Mouse (Mus musculus) urinary bladder, adult 2 months (tissue): ENCODE measurements around the gene Hoxb8. TPM values are rescaled to one million over a fixed set of nuclear protein-coding genes. Genes with fewer than 3 reads are reported as not detected.

Experiments used
- DNase-seq: peaks from one replicate; pipeline ENCODE4 v3.0.0; 2022; ENCODE audit warnings: low spot score
- polyA plus RNA-seq: library from polyadenylated mRNA; depleted of rRNA; stranded (reverse); fragments of >200 nt; gene quantifications from 2 replicates; pipeline ENCODE4 v1.2.3, GENCODE M21; 2012; rRNA removed

The Hoxb8 gene
- polyA plus RNA-seq, 1 experiment = 12.0 TPM

- DNase-seq = no peak
Measured at GRCm38 (mm10) chr11:96333241-96334001, 51.7 kb downstream of the Hoxb8 start.

- DNase-seq = no peak
Measured at GRCm38 (mm10) chr11:96334002-96334364, 52.3 kb downstream of the Hoxb8 start.

Other genes with a start within 250 kb of the Hoxb8 start
- 50.3 and 53.7 TPM in 2 replicates for gene Snf8, start 247.0 kb upstream of the Hoxb8 start, polyA plus RNA-seq
- gene Ube2z, start 216.5 kb upstream of the Hoxb8 start, polyA plus RNA-seq = 56.8 and 65.1 TPM in 2 replicates
- gene Atp5g1, start 206.2 kb upstream of the Hoxb8 start, polyA plus RNA-seq = 217 and 242 TPM in 2 replicates
- gene Calcoco2, start 169.9 kb upstream of the Hoxb8 start, polyA plus RNA-seq = 0.03 TPM in 1 of 2 replicates, not detected in the other
- gene Ttll6, start 148.1 kb upstream of the Hoxb8 start, polyA plus RNA-seq = 0.04 TPM in 2 replicates
- 1.5 and 1.7 TPM in 2 replicates for gene Hoxb13, start 87.6 kb upstream of the Hoxb8 start, polyA plus RNA-seq
- gene Hoxb9, start 10.4 kb upstream of the Hoxb8 start, polyA plus RNA-seq = 2.7 and 3.2 TPM in 2 replicates
- 9.5 and 9.6 TPM in 2 replicates for gene Hoxb7, start 4.7 kb downstream of the Hoxb8 start, polyA plus RNA-seq
- gene Hoxb6, start 10.6 kb downstream of the Hoxb8 start, polyA plus RNA-seq = 12.9 and 13.7 TPM in 2 replicates
- gene Hoxb5, start 21.4 kb downstream of the Hoxb8 start, polyA plus RNA-seq = 5.8 and 7.4 TPM in 2 replicates
- 6.8 and 7.6 TPM in 2 replicates for gene Hoxb4, start 36.4 kb downstream of the Hoxb8 start, polyA plus RNA-seq
- 11.4 and 11.8 TPM in 2 replicates for gene Hoxb3, start 41.4 kb downstream of the Hoxb8 start, polyA plus RNA-seq
- gene Hoxb2, start 68.6 kb downstream of the Hoxb8 start, polyA plus RNA-seq = 14.3 and 18.1 TPM in 2 replicates
- gene Hoxb1, start 83.8 kb downstream of the Hoxb8 start, polyA plus RNA-seq = 0.16 and 0.17 TPM in 2 replicates
- 2.7 and 3.3 TPM in 2 replicates for gene Skap1, start 182.7 kb downstream of the Hoxb8 start, polyA plus RNA-seq